Mouse (Mus musculus): ENCODE results near the gene Mapk8ip2. TPM values are rescaled to one million over a fixed set of nuclear protein-coding genes. Genes with fewer than 3 reads are reported as not detected.

Gene Mapk8ip2
- total and polyA plus RNA-seq, 3 experiments, result 0.04 TPM; not detected in 2

DNA sequence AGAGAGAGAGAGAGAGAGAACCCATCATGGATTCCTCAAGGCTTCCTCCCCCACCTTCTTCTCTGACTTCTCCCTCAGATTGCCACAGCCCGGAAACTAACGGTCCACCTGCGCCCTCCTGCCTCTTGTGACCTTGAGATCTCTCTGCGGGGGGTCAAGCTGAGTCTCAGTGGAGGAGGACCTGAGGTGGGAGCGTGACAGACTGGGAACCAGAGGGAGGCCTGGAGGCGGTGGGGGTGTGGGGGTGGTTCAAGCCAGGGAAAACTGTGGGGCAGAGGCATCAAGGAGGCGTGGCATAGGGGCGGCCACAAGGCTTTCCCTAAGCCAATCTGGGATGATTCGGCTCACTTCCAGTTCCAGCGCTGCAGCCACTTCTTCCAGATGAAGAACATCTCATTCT lies 6.6 kb downstream of the Mapk8ip2 start:
- no peaks in the 10 kb centered on the region for H3K36me3 ChIP-seq (replicated peaks in 1 of 2; ENCODE audit: control insufficient read depth in 1 of 2, insufficient read depth in 1 of 2, low read length in 1 of 2)
- no peak overlapping the region for H3K4me3 ChIP-seq (replicated peaks in 1 of 3; ENCODE audit: low read depth in 2 of 3, low read length in 2 of 3, poor library complexity in 1 of 3)
- H3K4me1 ChIP-seq (ENCODE audit: control insufficient read depth in 1 of 2, insufficient read depth in 2 of 2), result peaks cover 3 to 5% of the 10 kb centered on the region in 2 experiments
- H3K79me2 ChIP-seq (replicated peaks; ENCODE audit: control insufficient read depth, extremely low read depth, insufficient read depth, poor library complexity, severe bottlenecking), result no peaks in the 10 kb centered on the region
- no peak overlapping the region for H3K9ac ChIP-seq (ENCODE audit: insufficient read depth, low read depth)
- dilution Hi-C loops (cut with MboI; ENCODE audit: extremely low pct_ligation_motif_present, extremely low pct_unique_long_range_greater_than_20kb, low sequenced_read_pairs), result no loop called here
- no peaks in the 10 kb centered on the region for H3K9me3 ChIP-seq (replicated peaks; ENCODE audit: low read length)
- in situ Hi-C loops (cut with MboI; ENCODE audit: low pct_ligation_motif_present, low pct_unique_long_range_greater_than_20kb, low sequenced_read_pairs), result no loop called here
- no peak overlapping the region for H3K4me2 ChIP-seq (ENCODE audit: insufficient read depth, low read depth, poor library complexity, severe bottlenecking)
- no peak overlapping the region for H3K27ac ChIP-seq (ENCODE audit: insufficient read depth, low read depth)
- DNase-seq (ENCODE audit: extremely low read depth), result no peak
- TF ChIP-seq CHD2 (IDR thresholded peaks at IDR 0.05; ENCODE audit: low read length) (no peak), ZMIZ1 (IDR thresholded peaks at IDR 0.05; ENCODE audit: low read depth, low read length) (no peak), ETS1 (conservative IDR thresholded peaks at IDR 0.05; ENCODE audit: low read depth, low read length) (no peak), MAX (IDR thresholded peaks at IDR 0.05; ENCODE audit: low read length) (no peak), CTCF (conservative IDR thresholded peaks at IDR 0.05 in 1 of 2, IDR thresholded peaks at IDR 0.05 in 1 of 2; ENCODE audit: low read depth in 2 of 2, low read length in 2 of 2) (no peak), E2F4 (IDR thresholded peaks at IDR 0.05; ENCODE audit: insufficient replicate concordance, low read depth, low read length) (no peak), USF2 (conservative IDR thresholded peaks at IDR 0.05; ENCODE audit: low read depth, low read length) (no peak), KAT2A (IDR thresholded peaks at IDR 0.05; ENCODE audit: insufficient replicate concordance, low read length) (no peak), JUN (IDR thresholded peaks at IDR 0.05; ENCODE audit: insufficient read depth, low read depth, low read length) (no peak), NELFE (IDR thresholded peaks at IDR 0.05; ENCODE audit: low read depth, low read length) (no peak), POLR2AphosphoS2 (IDR thresholded peaks at IDR 0.05; ENCODE audit: low read depth, low read length) (no peak), MAZ (IDR thresholded peaks at IDR 0.05; ENCODE audit: low read depth, low read length) (no peak), RCOR1 (conservative IDR thresholded peaks at IDR 0.05; ENCODE audit: low read depth, low read length) (no peak), ZNF384 (IDR thresholded peaks at IDR 0.05; ENCODE audit: low read depth, low read length) (no peak), PAX5 (IDR thresholded peaks at IDR 0.05; ENCODE audit: low read length) (no peak), ELF1 (IDR thresholded peaks at IDR 0.05; ENCODE audit: low read depth, low read length) (no peak), ZKSCAN1 (IDR thresholded peaks at IDR 0.05; ENCODE audit: borderline replicate concordance, low read depth, low read length) (no peak), USF1 (IDR thresholded peaks at IDR 0.05; ENCODE audit: low read depth, low read length) (no peak), BHLHE40 (IDR thresholded peaks at IDR 0.05; ENCODE audit: low read depth, low read length) (no peak), RAD21 (IDR thresholded peaks at IDR 0.05; ENCODE audit: low read depth, low read length) (no peak)
- H3K27me3 ChIP-seq (replicated peaks), result peaks cover 75% of the 10 kb centered on the region

DNA sequence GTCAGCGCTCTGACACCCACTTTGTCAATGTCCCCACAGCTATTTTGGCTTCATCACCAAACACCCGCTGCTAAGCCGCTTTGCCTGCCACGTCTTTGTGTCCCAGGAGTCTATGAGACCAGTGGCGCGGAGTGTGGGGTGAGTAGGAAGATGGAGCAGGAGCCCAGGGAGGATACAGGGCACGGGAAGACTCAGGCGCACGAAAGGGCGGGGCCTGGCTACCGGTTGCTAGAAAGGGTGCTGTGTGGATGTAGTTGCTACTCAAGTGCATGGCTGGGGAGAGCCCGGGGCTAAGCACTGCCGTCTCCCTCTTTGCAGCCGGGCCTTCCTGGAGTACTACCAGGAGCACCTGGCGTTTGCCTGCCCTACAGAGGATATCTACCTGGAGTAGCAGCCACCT lies 7.6 kb downstream of the Mapk8ip2 start:
- Histone ChIP-seq H3K27ac (ENCODE audit: insufficient read depth, low read depth) (no peak overlapping the region), H3K4me2 (ENCODE audit: insufficient read depth, low read depth, poor library complexity, severe bottlenecking) (no peak overlapping the region), H3K79me2 (replicated peaks; ENCODE audit: control insufficient read depth, extremely low read depth, insufficient read depth, poor library complexity, severe bottlenecking) (no peaks in the 10 kb centered on the region), H3K36me3 (replicated peaks in 1 of 2; ENCODE audit: control insufficient read depth in 1 of 2, insufficient read depth in 1 of 2, low read length in 1 of 2) (no peaks in the 10 kb centered on the region), H3K4me1 (ENCODE audit: control insufficient read depth in 1 of 2, insufficient read depth in 2 of 2) (peaks cover 3 to 5% of the 10 kb centered on the region in 2 experiments), H3K9ac (ENCODE audit: insufficient read depth, low read depth) (no peak overlapping the region), H3K4me3 (replicated peaks in 1 of 3; ENCODE audit: low read depth in 2 of 3, low read length in 2 of 3, poor library complexity in 1 of 3) (no peak overlapping the region), H3K9me3 (replicated peaks; ENCODE audit: low read length) (no peaks in the 10 kb centered on the region), H3K27me3 (replicated peaks) (peaks cover 67% of the 10 kb centered on the region)
- no peak for DNase-seq (ENCODE audit: extremely low read depth)
- TF ChIP-seq E2F4 (IDR thresholded peaks at IDR 0.05; ENCODE audit: insufficient replicate concordance, low read depth, low read length) (no peak), CHD1 (IDR thresholded peaks at IDR 0.05; ENCODE audit: low read depth, low read length) (no peak), JUND (conservative IDR thresholded peaks at IDR 0.05; ENCODE audit: low read depth, low read length) (no peak), TBP (conservative IDR thresholded peaks at IDR 0.05; ENCODE audit: low read depth, low read length) (no peak), USF2 (conservative IDR thresholded peaks at IDR 0.05; ENCODE audit: low read depth, low read length) (no peak)
- dilution Hi-C loops (cut with MboI; ENCODE audit: extremely low pct_ligation_motif_present, extremely low pct_unique_long_range_greater_than_20kb, low sequenced_read_pairs) (no loop called here), in situ Hi-C loops (cut with MboI; ENCODE audit: low pct_ligation_motif_present, low pct_unique_long_range_greater_than_20kb, low sequenced_read_pairs) (no loop called here)
